Mouse (Mus musculus) lung, postnatal 4 days (tissue): Measurements from ENCODE around the gene Tcf15.

ENCODE experiments used
- DNase-seq, 2 experiments: peaks; one replicate each; pipeline ENCODE4 v3.0.0; 2021

The Tcf15 gene

GRCm38 (mm10) chr2:152128597-152128996, 14.8 kb upstream of the Tcf15 start:
- DNase-seq: no peak

- no peak for DNase-seq
Observed at GRCm38 (mm10) chr2:152129778-152130177, 13.6 kb upstream of the Tcf15 start.

GRCm38 (mm10) chr2:152132016-152132415, 11.3 kb upstream of the Tcf15 start:
- DNase-seq: no peak

GRCm38 (mm10) chr2:152132691-152133090, 10.7 kb upstream of the Tcf15 start:
- DNase-seq: peak in 1 of 2 experiments; percentile 55

- DNase-seq: no peak
Observed at GRCm38 (mm10) chr2:152139191-152139987, 4.0 kb upstream of the Tcf15 start.

GRCm38 (mm10) chr2:152140941-152141340, 2.4 kb upstream of the Tcf15 start:
- no peak for DNase-seq

- DNase-seq: no peak
Observed at GRCm38 (mm10) chr2:152141491-152141890, 1.9 kb upstream of the Tcf15 start.

GRCm38 (mm10) chr2:152142046-152142445, 1.3 kb upstream of the Tcf15 start:
- DNase-seq: peak; percentile 45 to 68

GRCm38 (mm10) chr2:152142571-152142970, 790 bp upstream of the Tcf15 start:
- DNase-seq: no peak

GRCm38 (mm10) chr2:152144158-152144450, 743 bp downstream of the Tcf15 start:
- DNase-seq: no peak

GRCm38 (mm10) chr2:152144501-152144900, 1.1 kb downstream of the Tcf15 start:
- DNase-seq: peak in 1 of 2 experiments; percentile 13

- DNase-seq: peak in 1 of 2 experiments; percentile 14
Observed at GRCm38 (mm10) chr2:152145711-152146110, 2.4 kb downstream of the Tcf15 start.

GRCm38 (mm10) chr2:152147079-152147478, 3.7 kb downstream of the Tcf15 start:
- DNase-seq: peak in 1 of 2 experiments; percentile 14

GRCm38 (mm10) chr2:152148675-152149074, 5.3 kb downstream of the Tcf15 start:
- peak in 1 of 2 experiments; percentile 13 for DNase-seq

GRCm38 (mm10) chr2:152149891-152150290, 6.5 kb downstream of the Tcf15 start:
- no peak for DNase-seq

- no peak for DNase-seq
Observed at GRCm38 (mm10) chr2:152150373-152150772, 7.0 kb downstream of the Tcf15 start.

GRCm38 (mm10) chr2:152153361-152153760, 10.0 kb downstream of the Tcf15 start:
- no peak for DNase-seq

GRCm38 (mm10) chr2:152155414-152156208, 12.2 kb downstream of the Tcf15 start:
- DNase-seq: peak; percentile 46 to 50

- no peak for DNase-seq
Observed at GRCm38 (mm10) chr2:152156471-152156870, 13.1 kb downstream of the Tcf15 start.

GRCm38 (mm10) chr2:152159487-152159886, 16.1 kb downstream of the Tcf15 start:
- DNase-seq: no peak

GRCm38 (mm10) chr2:152166257-152166656, 22.9 kb downstream of the Tcf15 start:
- no peak for DNase-seq

- DNase-seq: no peak
Observed at GRCm38 (mm10) chr2:152167851-152168290, 24.5 kb downstream of the Tcf15 start.

- no peak for DNase-seq
Observed at GRCm38 (mm10) chr2:152169377-152169776, 26.0 kb downstream of the Tcf15 start.

- DNase-seq: no peak
Observed at GRCm38 (mm10) chr2:152174861-152175260, 31.5 kb downstream of the Tcf15 start.
